Mouse (Mus musculus) activated CD4-positive, CD25-positive, alpha-beta regulatory T cell, adult 4 months (primary cell): Measurements from ENCODE around the gene Hist1h1b. TPM values are rescaled to one million over a fixed set of nuclear protein-coding genes. Genes with fewer than 3 reads are reported as not detected.

ENCODE experiments used
- polyA plus RNA-seq, 2 experiments: library from polyadenylated mRNA; unstranded; fragments of 100-300 nt; shearing (Covaris generic); gene quantifications; one replicate each; pipeline ENCODE4 v1.2.1; 2017

Hist1h1b gene
- polyA plus RNA-seq, 2 experiments from 2014 or later = 28.3 to 35.3 TPM

Other genes starting within 250 kb of the Hist1h1b start
- gene Zkscan8, start 249.5 kb downstream of the Hist1h1b start, polyA plus RNA-seq = 10 to 100 TPM in 1 of 2 experiments, 1 to 10 TPM in 1; 5.0 to 10.1 TPM
- not detected for gene Olfr1366, start 237.8 kb downstream of the Hist1h1b start, polyA plus RNA-seq
- under 1 TPM in 1 of 2 experiments, not detected in 1; 0.40 TPM for gene Olfr1535, start 220.7 kb downstream of the Hist1h1b start, polyA plus RNA-seq
- not detected for gene Olfr1364, start 198.9 kb downstream of the Hist1h1b start, polyA plus RNA-seq
- not detected for gene Olfr1362, start 166.6 kb downstream of the Hist1h1b start, polyA plus RNA-seq
- not detected for gene Olfr11, start 138.1 kb downstream of the Hist1h1b start, polyA plus RNA-seq
- not detected for gene Olfr1361, start 117.2 kb downstream of the Hist1h1b start, polyA plus RNA-seq
- not detected for gene Olfr1360, start 103.2 kb downstream of the Hist1h1b start, polyA plus RNA-seq
- not detected for gene Olfr1359, start 82.5 kb downstream of the Hist1h1b start, polyA plus RNA-seq
- 1 to 10 TPM in 1 of 2 experiments, not detected in 1; 1.2 TPM for gene Hist1h2bl, start 64.5 kb downstream of the Hist1h1b start, polyA plus RNA-seq
- 1 to 10 TPM in 1 of 2 experiments, not detected in 1; 5.1 TPM for gene Hist1h2ai, start 64.2 kb downstream of the Hist1h1b start, polyA plus RNA-seq
- 1 to 10 TPM in 1 of 2 experiments, not detected in 1; 6.0 TPM for gene Hist1h3h, start 63.0 kb downstream of the Hist1h1b start, polyA plus RNA-seq
- 1 to 10 TPM; 2.4 to 2.8 TPM for gene Hist1h2bm, start 58.6 kb downstream of the Hist1h1b start, polyA plus RNA-seq
- gene Hist1h4j, start 45.6 kb downstream of the Hist1h1b start, polyA plus RNA-seq = under 1 TPM in 1 of 2 experiments, not detected in 1; 0.61 TPM
- gene Hist1h4k, start 30.1 kb downstream of the Hist1h1b start, polyA plus RNA-seq = 1 to 10 TPM; 4.8 to 6.3 TPM
- gene Hist1h2ak, start 26.8 kb downstream of the Hist1h1b start, polyA plus RNA-seq = 1 to 10 TPM; 2.5 to 3.5 TPM
- gene Hist1h2bn, start 26.5 kb downstream of the Hist1h1b start, polyA plus RNA-seq = 1 to 10 TPM; 3.3 to 5.0 TPM
- gene Hist1h3i, start 2.7 kb upstream of the Hist1h1b start, polyA plus RNA-seq = 1 to 10 TPM in 1 of 2 experiments, not detected in 1; 3.8 TPM
- 10 to 100 TPM in 1 of 2 experiments, 1 to 10 TPM in 1; 2.0 to 11.5 TPM for gene Hist1h2an, start 6.6 kb upstream of the Hist1h1b start, polyA plus RNA-seq
- gene Hist1h2bp, start 6.8 kb upstream of the Hist1h1b start, polyA plus RNA-seq = not detected
- gene Hist1h2bq, start 29.6 kb upstream of the Hist1h1b start, polyA plus RNA-seq = 1 to 10 TPM; 4.2 to 9.2 TPM
- gene Hist1h2ao, start 29.8 kb upstream of the Hist1h1b start, polyA plus RNA-seq = 1 to 10 TPM in 1 of 2 experiments, not detected in 1; 2.4 TPM
- gene Hist1h4m, start 31.1 kb upstream of the Hist1h1b start, polyA plus RNA-seq = 1 to 10 TPM in 1 of 2 experiments, not detected in 1; 6.5 TPM
- gene Hist1h4n, start 51.6 kb upstream of the Hist1h1b start, polyA plus RNA-seq = 10 to 100 TPM in 1 of 2 experiments, not detected in 1; 15.9 TPM
- 100 to 1,000 TPM; 214 to 439 TPM for gene Hist1h2ap, start 52.9 kb upstream of the Hist1h1b start, polyA plus RNA-seq
- gene Hist1h2br, start 53.1 kb upstream of the Hist1h1b start, polyA plus RNA-seq = 1 to 10 TPM; 4.0 to 9.2 TPM
- gene Zfp184, start 164.5 kb upstream of the Hist1h1b start, polyA plus RNA-seq = not detected
- not detected for gene Pom121l2, start 200.6 kb upstream of the Hist1h1b start, polyA plus RNA-seq
- gene Prss16, start 229.1 kb upstream of the Hist1h1b start, polyA plus RNA-seq = under 1 TPM; 0.19 to 0.48 TPM